Mouse (Mus musculus) embryonic facial prominence, embryonic 14.5 days (tissue): ENCODE measurements around the gene Npy5r. TPM values are rescaled to one million over a fixed set of nuclear protein-coding genes. Genes with fewer than 3 reads are reported as not detected.

Experiments
- ATAC-seq: fragments of 200-750 bp; cut with Nextera tagmentation; 2 replicates; pipeline ENCODE4 v1.8.0; 2017; ENCODE audit warnings: low read depth, moderate number of reproducible peaks, moderate TSS enrichment
- DNase-seq: peaks from one replicate; pipeline ENCODE4 v3.0.0-alpha.2; 2015; ENCODE audit warnings: low spot score
- H3K27ac ChIP-seq: fragments of 300-500 bp; sonication (generic); replicated peaks from 2 replicates; pipeline ENCODE4 v1.5.1; 2014; ENCODE audit warnings: low read depth, mild to moderate bottlenecking, low read length, moderate library complexity
- H3K27me3 ChIP-seq: fragments of 300-500 bp; sonication (generic); replicated peaks from 2 replicates; pipeline ENCODE4 v1.6.1; 2014; ENCODE audit warnings: low read length; ENCODE audit not compliant: control insufficient read depth, insufficient read depth
- H3K36me3 ChIP-seq: fragments of 300-500 bp; sonication (generic); 2 replicates; pipeline ENCODE4 v1.6.1; 2014; ENCODE audit warnings: low read length, mixed read lengths; ENCODE audit not compliant: control insufficient read depth, insufficient read depth
- H3K4me1 ChIP-seq: fragments of 300-500 bp; sonication (generic); 2 replicates; pipeline ENCODE4 v1.6.1; 2014; ENCODE audit warnings: antibody characterized with exemption, low read length; ENCODE audit not compliant: control insufficient read depth, insufficient read depth
- H3K4me2 ChIP-seq: fragments of 300-500 bp; sonication (generic); 2 replicates; pipeline ENCODE4 v1.6.1; 2014; ENCODE audit warnings: low read depth, mild to moderate bottlenecking, low read length, moderate library complexity, mixed read lengths
- H3K4me3 ChIP-seq: fragments of 300-500 bp; sonication (generic); 2 replicates; pipeline ENCODE4 v1.5.1; 2014; ENCODE audit warnings: low read depth, mild to moderate bottlenecking, low read length
- H3K9ac ChIP-seq: fragments of 300-500 bp; sonication (generic); 2 replicates; pipeline ENCODE4 v1.6.1; 2014; ENCODE audit warnings: low read depth, mild to moderate bottlenecking, low read length, moderate library complexity, mixed read lengths
- H3K9me3 ChIP-seq: fragments of 300-500 bp; sonication (generic); 2 replicates; pipeline ENCODE4 v1.6.1; 2016; ENCODE audit warnings: low read length; ENCODE audit not compliant: control insufficient read depth
- WGBS: fragments of 180-500 bp; shearing (Covaris S2); extraction: QIAGEN DNeasy Blood & Tissue Kit; methylation state at CpG from one replicate; pipeline ENCODE4 v1.1.7; 2014; 5-methylcytosine and 5-hydroxymethylcytosine counted together
- polyA plus RNA-seq: library from polyadenylated mRNA; unstranded; fragments of >200 nt; fragmentation: Nextera tagmentation; extraction: Ambion mirVana; gene quantifications from 2 replicates; pipeline ENCODE4 v1.2.1, GENCODE M21; 2014

The Npy5r gene
- 0.14 and 0.35 TPM in 2 replicates for polyA plus RNA-seq

- Histone ChIP-seq H3K27me3 (peaks cover 45% of the 10 kb centered on the region), H3K36me3 (no peaks in the 10 kb centered on the region), H3K9me3 (no peaks in the 10 kb centered on the region), H3K27ac (no peak within 1 kb of the TSS), H3K4me3 (peak within 1 kb of the TSS; percentile 43), H3K4me1 (no peaks in the 10 kb centered on the region), H3K9ac (peak within 1 kb of the TSS; percentile 54), H3K4me2 (peak within 1 kb of the TSS; percentile 73)
- ATAC-seq (peak; percentile 44; the same call in 1 of the 2 replicates), DNase-seq (peak; percentile 4)
- WGBS = 2% methylated on average over 41 of the region's 43 CpGs
These were observed at the start of gene Npy5r for GRCm38 (mm10) chr8:66687511-66688329. Gene Npy5r (minus strand): TSS chr8:66688128.

DNA sequence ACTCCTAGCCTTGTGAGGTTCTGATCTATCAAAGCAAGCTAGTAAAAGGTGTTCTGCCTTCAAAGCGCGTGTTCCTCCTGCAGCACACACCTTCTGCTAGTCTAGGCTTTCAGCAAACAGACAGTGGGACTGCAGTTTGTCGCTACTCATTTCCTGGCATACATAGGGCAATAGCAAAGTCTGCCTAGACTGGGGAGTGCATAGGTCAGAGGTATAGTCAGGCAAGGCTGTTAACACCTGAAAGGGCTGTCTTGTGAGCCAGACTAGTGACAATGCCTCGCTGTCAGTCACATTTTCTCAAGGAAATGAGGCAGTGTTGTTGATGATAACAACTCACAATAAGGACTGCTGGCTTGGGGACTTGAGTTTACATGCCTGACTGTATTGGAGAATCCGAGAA, 44.0 kb upstream of the Npy5r start:
- 52% methylated on average over 5 of the region's 5 CpGs for WGBS
- no peak overlapping the region for H3K4me2 ChIP-seq
- no peak for ATAC-seq
- no peak for DNase-seq
- no peaks in the 10 kb centered on the region for H3K4me1 ChIP-seq
- H3K9me3 ChIP-seq = no peaks in the 10 kb centered on the region
- no peaks in the 10 kb centered on the region for H3K27me3 ChIP-seq
- H3K9ac ChIP-seq = no peak overlapping the region
- no peak overlapping the region for H3K27ac ChIP-seq
- no peak overlapping the region for H3K4me3 ChIP-seq
- no peaks in the 10 kb centered on the region for H3K36me3 ChIP-seq

DNA sequence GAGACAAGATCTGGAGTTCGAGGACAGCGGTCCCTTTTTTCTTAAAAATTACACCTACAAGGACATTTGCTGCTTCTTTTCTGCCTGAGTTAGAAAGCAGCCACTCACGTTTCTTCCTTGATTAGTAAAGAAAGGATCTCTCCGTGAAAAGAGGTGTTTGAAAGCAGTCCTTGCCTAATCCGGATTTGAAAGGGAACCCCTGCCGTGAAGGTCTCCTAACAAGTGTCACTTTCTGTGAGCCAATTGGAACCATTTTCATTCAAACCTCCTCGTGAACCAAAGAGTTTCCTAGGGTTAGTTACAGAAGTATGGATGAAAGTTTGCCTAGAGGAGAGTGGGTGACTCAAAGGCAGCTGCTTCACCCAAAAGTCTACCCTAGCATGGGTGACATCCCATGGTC, 41.5 kb upstream of the Npy5r start:
- DNase-seq (no peak), ATAC-seq (no peak)
- Histone ChIP-seq H3K4me2 (no peak overlapping the region), H3K36me3 (no peaks in the 10 kb centered on the region), H3K27ac (no peak overlapping the region), H3K4me1 (no peaks in the 10 kb centered on the region), H3K27me3 (no peaks in the 10 kb centered on the region), H3K9ac (no peak overlapping the region), H3K4me3 (no peak overlapping the region), H3K9me3 (no peaks in the 10 kb centered on the region)
- WGBS = 31% methylated on average over 7 of the region's 7 CpGs

GRCm38 (mm10) chr8:66722835-66723234, 34.9 kb upstream of the Npy5r start:
- Histone ChIP-seq H3K4me2 (no peak overlapping the region), H3K36me3 (no peaks in the 10 kb centered on the region), H3K27me3 (no peaks in the 10 kb centered on the region), H3K9me3 (no peaks in the 10 kb centered on the region), H3K4me3 (no peak overlapping the region), H3K4me1 (no peaks in the 10 kb centered on the region), H3K27ac (no peak overlapping the region), H3K9ac (no peak overlapping the region)
- DNase-seq (no peak), ATAC-seq (no peak)
- 71% methylated on average over 2 of the region's 2 CpGs for WGBS

DNA sequence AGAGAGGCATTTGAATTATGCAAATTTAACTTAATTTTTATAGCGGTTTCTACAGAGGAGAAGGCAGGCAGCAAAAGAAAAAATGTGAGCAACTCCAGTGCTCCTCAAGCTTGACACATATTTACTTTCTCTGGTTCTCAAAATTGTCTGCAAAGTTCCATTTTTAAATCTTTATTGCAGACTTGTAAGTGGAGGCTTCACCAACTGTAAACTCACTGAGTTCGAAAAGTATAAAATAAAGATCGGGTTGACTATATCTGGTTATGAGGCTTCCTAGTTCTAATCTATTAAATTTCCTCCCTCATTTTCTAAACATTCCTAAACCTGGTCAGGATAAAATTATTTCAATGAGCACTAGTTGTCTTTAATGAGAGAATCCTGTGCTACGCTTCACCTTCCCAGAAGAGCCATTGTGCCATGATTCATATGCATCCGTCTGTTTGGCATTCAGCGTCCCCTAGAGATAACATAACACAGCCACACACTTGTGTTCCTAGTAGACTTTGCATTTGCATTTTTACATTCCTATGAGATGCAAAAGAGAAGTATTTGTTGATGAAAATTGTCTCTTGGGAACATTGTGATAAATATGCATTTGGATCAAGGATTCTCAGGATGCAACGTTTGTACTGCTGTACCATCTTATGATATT, 26.5 kb upstream of the Npy5r start:
- no peaks in the 10 kb centered on the region for H3K4me1 ChIP-seq
- WGBS = 87% methylated on average over 7 of the region's 7 CpGs
- H3K4me3 ChIP-seq = no peak overlapping the region
- no peak overlapping the region for H3K27ac ChIP-seq
- H3K36me3 ChIP-seq = no peaks in the 10 kb centered on the region
- ATAC-seq = no peak
- peaks cover 7% of the 10 kb centered on the region; the same call in 1 of the 2 replicates for H3K9me3 ChIP-seq
- H3K27me3 ChIP-seq = no peaks in the 10 kb centered on the region
- DNase-seq = no peak
- H3K4me2 ChIP-seq = no peak overlapping the region
- no peak overlapping the region for H3K9ac ChIP-seq

DNA sequence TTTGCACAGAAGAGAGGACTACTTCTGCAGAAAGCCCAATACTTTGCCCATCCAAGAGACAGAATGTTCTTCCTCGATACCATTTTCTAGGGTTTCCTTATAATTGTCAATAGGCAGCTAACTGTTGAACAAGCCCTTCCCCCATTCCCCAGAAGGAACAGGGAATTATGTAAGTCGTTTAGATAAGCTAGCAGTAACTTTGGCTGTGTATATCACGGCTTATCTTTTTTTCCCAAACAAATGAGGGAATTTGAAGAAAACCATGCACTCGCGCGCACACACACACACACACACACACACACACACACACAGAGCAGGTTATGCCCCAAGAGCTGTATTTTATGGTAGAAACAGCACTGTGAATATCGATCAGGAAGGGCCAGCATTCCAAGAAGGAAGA, 10.9 kb upstream of the Npy5r start:
- Histone ChIP-seq H3K4me2 (peak overlapping the region; percentile 71; the same call in 1 of the 2 replicates), H3K27ac (no peak overlapping the region), H3K4me3 (peak overlapping the region; percentile 43; the same call in 1 of the 2 replicates), H3K9ac (no peak overlapping the region), H3K4me1 (no peaks in the 10 kb centered on the region), H3K9me3 (no peaks in the 10 kb centered on the region), H3K27me3 (peaks cover 40% of the 10 kb centered on the region), H3K36me3 (no peaks in the 10 kb centered on the region)
- DNase-seq = no peak
- ATAC-seq = no peak
- WGBS = 65% methylated on average over 7 of the region's 7 CpGs

DNA sequence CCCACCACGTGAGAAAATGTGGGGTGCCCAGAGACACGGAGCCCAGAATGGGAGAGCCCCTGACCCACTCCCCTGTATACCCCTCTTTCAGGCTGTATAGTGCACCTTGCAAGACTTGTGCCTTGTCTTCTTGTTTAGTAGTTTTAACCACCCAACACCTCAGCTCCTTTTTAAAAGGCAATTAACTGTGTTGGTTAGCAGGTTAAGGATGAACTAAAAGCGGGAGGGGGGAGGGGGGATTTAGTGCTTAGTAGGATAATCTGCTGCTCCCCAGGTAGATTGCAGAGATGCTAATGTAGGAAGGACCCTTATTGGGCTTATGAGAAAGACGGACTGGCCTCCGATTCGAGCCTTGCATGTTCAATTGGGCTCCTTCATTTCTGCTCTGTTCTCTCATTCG, 10.1 kb upstream of the Npy5r start:
- H3K9ac ChIP-seq = no peak overlapping the region
- H3K4me3 ChIP-seq = peak overlapping the region; percentile 43
- H3K27me3 ChIP-seq = peaks cover 40% of the 10 kb centered on the region
- no peak for ATAC-seq
- 11% methylated on average over 7 of the region's 7 CpGs for WGBS
- H3K36me3 ChIP-seq = no peaks in the 10 kb centered on the region
- H3K27ac ChIP-seq = no peak overlapping the region
- H3K9me3 ChIP-seq = no peaks in the 10 kb centered on the region
- no peaks in the 10 kb centered on the region for H3K4me1 ChIP-seq
- peak overlapping the region; percentile 71 for H3K4me2 ChIP-seq
- no peak for DNase-seq

DNA sequence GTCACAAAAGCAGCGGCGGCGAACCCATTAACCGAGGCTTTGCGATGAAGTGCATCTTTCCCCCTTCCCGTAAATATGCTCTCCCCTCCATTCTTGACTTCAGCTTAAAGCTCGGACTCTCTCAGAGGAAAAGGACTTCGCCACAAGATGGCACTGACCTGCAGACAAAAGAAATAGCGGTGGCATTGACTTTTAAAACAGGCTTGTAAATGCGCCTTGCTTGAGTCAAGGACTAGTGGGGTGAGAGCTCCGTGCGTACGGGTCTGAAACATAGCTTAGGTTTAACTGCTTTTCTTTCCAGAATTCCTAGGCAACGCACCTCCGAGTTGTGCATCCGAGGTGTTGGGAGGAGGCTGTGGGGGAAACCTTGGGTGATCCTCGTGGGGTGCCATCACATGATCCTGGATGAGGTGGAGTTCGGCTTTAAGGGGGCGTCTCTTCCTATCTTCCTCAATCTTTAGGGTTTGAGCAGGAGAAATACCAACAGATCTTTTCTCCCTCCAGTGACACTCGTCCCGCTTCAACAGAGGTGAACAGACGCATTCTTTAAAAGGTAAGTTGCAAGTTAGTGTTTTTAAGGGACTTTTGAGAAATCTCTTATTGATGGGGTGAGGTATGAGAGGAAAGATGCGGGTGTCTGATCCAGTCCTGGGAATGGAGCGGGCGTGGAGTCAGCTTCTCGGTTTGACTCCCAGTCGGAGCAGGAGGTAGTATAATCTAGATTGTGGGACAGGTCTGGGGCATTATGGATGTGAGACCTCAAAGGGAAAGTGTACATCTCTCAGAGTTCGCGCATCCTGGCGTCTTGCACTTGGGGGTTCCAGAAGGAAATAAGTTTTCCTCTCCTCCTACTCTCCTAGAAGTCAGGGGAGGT, 9.3 kb upstream of the Npy5r start, which contains the start of gene Npy1r:
Gene Npy1r, plus strand, starts transcription at position 223 of the 874 bp plus-strand sequence.
- DNase-seq = peak; percentile 86
- Histone ChIP-seq H3K4me3 (peak within 1 kb of the TSS; percentile 43), H3K9ac (peak within 1 kb of the TSS; percentile 49; the same call in 1 of the 2 replicates), H3K4me2 (peak within 1 kb of the TSS; percentile 71), H3K4me1 (no peaks in the 10 kb centered on the region), H3K27me3 (peaks cover 40% of the 10 kb centered on the region), H3K9me3 (no peaks in the 10 kb centered on the region), H3K36me3 (no peaks in the 10 kb centered on the region), H3K27ac (no peak within 1 kb of the TSS)
- WGBS = 2% methylated on average over 30 of the region's 30 CpGs
- ATAC-seq = peak; percentile 70; the same call in 1 of the 2 replicates
